Mouse (Mus musculus) heart, adult 2 months (tissue): Measurements from ENCODE around the gene Kitl. TPM values are rescaled to one million over a fixed set of nuclear protein-coding genes. Genes with fewer than 3 reads are reported as not detected.

ENCODE experiments used
- DNase-seq, 2 experiments: peaks; one replicate each; pipeline ENCODE4 v3.0.0; 2021
- H3K27ac ChIP-seq: fragments of 200-600 bp; 2 replicates; pipeline ENCODE4 v1.8.1; 2022
- H3K27me3 ChIP-seq: fragments of 200-500 bp; 2 replicates; pipeline ENCODE4 v1.6.1; 2012; ENCODE audit warnings: mild to moderate bottlenecking, low read length, inconsistent platforms, mixed read lengths; ENCODE audit not compliant: control insufficient read depth, insufficient read depth
- H3K36me3 ChIP-seq: fragments of 200-500 bp; 2 replicates; pipeline ENCODE4 v1.6.1; 2012; ENCODE audit warnings: low read length, inconsistent platforms; ENCODE audit not compliant: control insufficient read depth, insufficient read depth
- H3K4me1 ChIP-seq: fragments of 200-500 bp; 2 replicates; pipeline ENCODE4 v1.6.1; 2011; ENCODE audit warnings: low read length; ENCODE audit not compliant: control insufficient read depth, insufficient read depth
- H3K4me3 ChIP-seq: fragments of 200-600 bp; 2 replicates; pipeline ENCODE4 v1.8.1; 2022
- H3K79me2 ChIP-seq: fragments of 200-500 bp; replicated peaks from 2 replicates; pipeline ENCODE4 v1.6.1; 2012; ENCODE audit warnings: mild to moderate bottlenecking, inconsistent platforms, low read length, moderate library complexity, mixed read lengths; ENCODE audit not compliant: control insufficient read depth, insufficient read depth
- H3K9ac ChIP-seq: fragments of 200-500 bp; 2 replicates; pipeline ENCODE4 v1.6.1; 2012; ENCODE audit warnings: low read depth, mild to moderate bottlenecking, control low read depth, inconsistent platforms, low read length, mixed read lengths
- CTCF ChIP-seq: fragments of 200-600 bp; IDR thresholded peaks from 2 replicates; pipeline ENCODE4 v1.8.1; 2022; ENCODE audit warnings: antibody characterized with exemption, mild to moderate bottlenecking, moderate library complexity
- EP300 ChIP-seq: fragments of 200-500 bp; IDR thresholded peaks from 2 replicates; pipeline ENCODE4 v1.6.1; 2011; ENCODE audit warnings: low read depth, low read length, control low read depth; ENCODE audit not compliant: insufficient read depth
- POLR2A ChIP-seq: fragments of 200-500 bp; IDR thresholded peaks from 2 replicates; pipeline ENCODE4 v1.6.1; 2011; ENCODE audit warnings: mild to moderate bottlenecking, low read depth, low read length, control low read depth; ENCODE audit not compliant: insufficient read depth
- WGBS: fragments of 180-500 bp; shearing (Covaris S2); methylation state at CpG from one replicate; pipeline ENCODE4 v1.1.7; 2018; 5-methylcytosine and 5-hydroxymethylcytosine counted together
- intact Hi-C: fragments of 180-260 bp; cut with DNase I; formaldehyde crosslinking; loops from one replicate; pipeline ENCODE4 v1.15.1; 2025
- polyA plus RNA-seq: library from polyadenylated mRNA; depleted of rRNA; stranded (reverse); fragments of >200 nt; gene quantifications from 2 replicates; pipeline ENCODE4 v1.2.3, GENCODE M21; 2012
- total RNA-seq, 2 experiments: library from RNA; stranded (reverse); gene quantifications; 2 replicates each; pipeline ENCODE4 v1.2.3; 2021

Kitl gene
- total and polyA plus RNA-seq, 3 experiments: 21.6 to 62.5 (median 60.0) TPM

DNA sequence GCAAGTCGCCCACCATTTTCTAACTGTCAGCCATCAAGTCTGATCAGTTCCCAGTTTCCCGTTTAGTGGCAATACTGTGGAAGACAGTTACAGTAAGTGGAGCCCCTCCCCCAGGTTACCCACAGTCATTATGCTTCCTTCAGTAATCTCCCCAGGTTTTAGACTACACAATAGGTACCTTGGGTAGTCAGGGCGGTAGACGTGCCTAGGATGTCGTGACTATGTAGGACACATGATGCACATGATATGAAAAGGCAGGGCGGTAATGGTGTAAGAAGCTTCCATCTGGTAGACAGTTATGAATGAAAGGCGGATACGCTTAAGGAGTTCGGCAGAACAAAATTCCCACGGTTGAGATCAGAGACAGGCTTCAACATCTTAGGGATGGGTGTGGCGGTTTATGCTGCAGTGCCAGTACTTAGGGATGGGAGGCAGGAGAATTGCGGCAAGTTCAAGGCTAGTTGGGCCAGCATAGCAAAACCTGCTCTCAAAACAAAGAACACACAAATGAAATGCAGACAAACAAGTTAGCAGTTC is 15.6 kb downstream of the Kitl start:
- no peak for DNase-seq
- Histone ChIP-seq H3K4me3 (no peak overlapping the region), H3K79me2 (peaks cover 8% of the 10 kb centered on the region), H3K27ac (no peak overlapping the region), H3K4me1 (peaks cover 27% of the 10 kb centered on the region), H3K9ac (no peak overlapping the region), H3K36me3 (peaks cover 73% of the 10 kb centered on the region), H3K27me3 (no peaks in the 10 kb centered on the region)
- no peak for TF ChIP-seq CTCF
- TF ChIP-seq EP300: no peak
- no peak for TF ChIP-seq POLR2A
- WGBS: 51% methylated on average over 12 of the region's 12 CpGs
- intact Hi-C loops: no loop called here

DNA sequence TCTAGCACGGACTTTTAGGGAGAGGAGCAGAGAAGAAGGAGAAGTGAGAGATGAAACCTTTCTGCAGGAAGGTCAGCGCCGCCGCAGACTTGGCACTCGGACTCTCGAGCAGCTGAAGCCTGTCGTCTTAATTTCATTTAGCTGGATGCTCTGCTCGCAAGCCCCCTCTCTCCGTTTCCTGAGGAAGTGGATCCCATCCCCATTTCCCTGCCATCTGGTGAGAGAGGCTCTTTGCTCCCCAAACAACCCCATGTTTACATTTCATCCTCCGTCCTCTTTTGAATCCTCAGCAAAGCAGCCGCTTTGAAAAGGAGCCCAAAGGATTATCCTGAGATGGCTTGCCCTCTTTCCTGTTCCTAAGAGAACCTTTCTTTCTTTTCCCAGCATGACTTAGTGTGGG is 16.2 kb downstream of the Kitl start:
- H3K27me3 ChIP-seq: no peaks in the 10 kb centered on the region
- peak overlapping the region; percentile 30 for H3K9ac ChIP-seq
- no peak overlapping the region; the same call in 1 of the 2 replicates for H3K27ac ChIP-seq
- no peak overlapping the region; the same call in 1 of the 2 replicates for H3K4me3 ChIP-seq
- H3K79me2 ChIP-seq: peaks cover 8% of the 10 kb centered on the region
- TF ChIP-seq POLR2A (no peak), CTCF (no peak), EP300 (no peak)
- peaks cover 75% of the 10 kb centered on the region for H3K36me3 ChIP-seq
- intact Hi-C loops: no loop called here
- 23% methylated on average over 11 of the region's 11 CpGs for WGBS
- peak in 1 of 2 experiments; percentile 35 for DNase-seq
- H3K4me1 ChIP-seq: peaks cover 31% of the 10 kb centered on the region

DNA sequence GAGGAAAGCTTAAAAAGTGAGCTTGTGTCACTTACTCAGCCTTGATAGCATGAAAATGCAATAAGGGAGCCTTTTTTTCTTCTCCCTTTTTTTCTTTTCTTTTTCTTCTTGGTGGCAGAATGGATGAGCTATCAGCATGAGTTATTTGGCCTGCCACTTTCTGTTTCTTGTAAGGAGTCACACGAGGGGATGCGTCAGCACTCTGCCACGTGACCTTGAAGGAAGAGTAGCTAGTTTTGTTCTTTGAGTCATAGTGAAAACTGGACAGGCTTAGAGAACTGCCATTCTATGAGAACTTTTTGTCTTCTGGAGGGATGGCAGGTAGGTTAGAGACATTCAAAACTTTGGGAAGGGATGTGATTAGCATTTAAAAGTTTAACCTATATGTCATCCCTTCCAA is 17.1 kb downstream of the Kitl start:
- Histone ChIP-seq H3K27me3 (no peaks in the 10 kb centered on the region), H3K4me1 (peaks cover 30% of the 10 kb centered on the region), H3K27ac (no peak overlapping the region), H3K9ac (no peak overlapping the region), H3K36me3 (peaks cover 72% of the 10 kb centered on the region), H3K4me3 (no peak overlapping the region), H3K79me2 (peaks cover 8% of the 10 kb centered on the region)
- no peak for DNase-seq
- WGBS: 38% methylated on average over 3 of the region's 3 CpGs
- intact Hi-C loops: no loop called here
- TF ChIP-seq EP300 (no peak), CTCF (no peak), POLR2A (no peak)

DNA sequence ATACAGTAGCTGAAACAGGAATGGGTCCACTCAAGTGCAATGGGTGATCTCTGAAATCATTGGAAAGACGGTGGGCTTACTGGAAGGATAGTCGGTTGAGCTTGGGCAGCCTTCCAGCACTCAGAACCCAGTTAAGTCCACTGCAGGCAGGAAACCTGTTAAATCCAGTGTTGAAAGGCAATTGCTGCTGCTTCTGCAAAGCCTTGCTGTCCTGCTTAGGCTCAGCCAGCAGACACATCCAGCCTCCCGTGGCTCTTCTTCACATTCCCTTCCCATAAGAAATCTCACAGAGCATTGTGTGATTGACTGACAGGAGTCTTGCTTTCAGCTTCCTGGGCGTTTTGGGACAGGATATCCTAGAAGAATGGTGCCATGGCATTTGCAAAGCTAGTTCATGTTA is 20.6 kb downstream of the Kitl start:
- peak in 1 of 2 experiments; percentile 17 for DNase-seq
- Histone ChIP-seq H3K27me3 (no peaks in the 10 kb centered on the region), H3K4me3 (no peak overlapping the region), H3K4me1 (peaks cover 28% of the 10 kb centered on the region), H3K79me2 (peaks cover 8% of the 10 kb centered on the region), H3K27ac (peak overlapping the region; percentile 29; the same call in 1 of the 2 replicates), H3K9ac (no peak overlapping the region), H3K36me3 (peaks cover 68% of the 10 kb centered on the region)
- intact Hi-C loops: no loop called here
- TF ChIP-seq EP300: no peak
- TF ChIP-seq CTCF: no peak
- TF ChIP-seq POLR2A: no peak
- WGBS: 39% methylated on average over 4 of the region's 4 CpGs

DNA sequence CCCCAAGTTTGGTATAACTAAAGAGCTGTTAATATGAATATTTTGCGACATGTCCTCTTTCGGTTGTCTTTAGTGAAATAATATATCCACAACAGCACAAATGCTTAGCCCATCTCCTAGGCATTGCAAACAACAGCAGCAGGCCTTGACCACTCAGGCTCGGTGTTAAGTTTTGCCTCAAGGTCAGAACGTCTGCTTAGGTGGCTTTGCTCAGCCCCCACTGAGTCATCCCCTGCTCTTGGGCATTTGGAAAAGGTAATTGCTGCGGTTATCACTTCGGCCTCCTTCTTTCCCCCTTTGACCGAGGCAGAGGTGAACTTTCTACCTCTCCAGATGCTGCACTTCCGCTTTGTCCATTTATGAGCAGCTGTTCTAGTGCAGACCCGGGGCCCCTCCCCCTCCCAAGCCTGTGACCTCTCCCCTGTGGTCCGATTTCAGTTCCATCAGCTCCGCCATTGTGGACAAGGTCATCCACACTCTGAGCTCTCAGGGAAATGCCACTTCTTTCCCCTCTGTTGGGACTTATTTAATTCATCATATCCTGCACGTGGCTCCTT is 23.0 kb downstream of the Kitl start:
- peaks cover 16% of the 10 kb centered on the region for H3K4me1 ChIP-seq
- H3K79me2 ChIP-seq: peaks cover 8% of the 10 kb centered on the region
- no peak overlapping the region for H3K9ac ChIP-seq
- TF ChIP-seq CTCF: no peak
- TF ChIP-seq EP300: no peak
- no peak for TF ChIP-seq POLR2A
- intact Hi-C loops: no loop called here
- H3K27ac ChIP-seq: no peak overlapping the region
- WGBS: 64% methylated on average over 12 of the region's 12 CpGs
- H3K36me3 ChIP-seq: peaks cover 60% of the 10 kb centered on the region
- no peak overlapping the region for H3K4me3 ChIP-seq
- H3K27me3 ChIP-seq: no peaks in the 10 kb centered on the region
- DNase-seq: no peak

DNA sequence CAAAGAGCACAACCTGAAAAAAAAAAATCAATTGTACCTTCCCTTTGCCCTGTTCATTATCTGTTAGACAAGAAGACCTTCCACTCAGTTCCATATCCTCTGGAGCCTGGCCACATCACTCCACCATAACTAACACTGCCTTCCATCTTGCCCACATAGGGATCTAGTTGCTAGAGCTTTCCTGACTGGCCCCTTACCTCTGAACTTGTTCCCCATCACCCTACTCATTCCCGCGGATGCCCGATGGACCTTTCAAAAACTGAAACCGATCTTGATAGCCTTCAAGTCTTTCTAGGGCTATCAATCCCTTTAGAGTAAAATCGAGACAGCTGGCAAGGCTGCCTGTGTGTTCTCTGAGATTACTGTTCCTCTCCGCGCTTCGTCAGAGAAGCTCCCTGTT is 23.6 kb downstream of the Kitl start:
- 70% methylated on average over 8 of the region's 8 CpGs for WGBS
- H3K27me3 ChIP-seq: no peaks in the 10 kb centered on the region
- H3K9ac ChIP-seq: no peak overlapping the region
- peaks cover 8% of the 10 kb centered on the region for H3K79me2 ChIP-seq
- DNase-seq: no peak
- no peak overlapping the region for H3K27ac ChIP-seq
- peaks cover 62% of the 10 kb centered on the region for H3K36me3 ChIP-seq
- no peak overlapping the region for H3K4me3 ChIP-seq
- TF ChIP-seq EP300: no peak
- intact Hi-C loops: no loop called here
- peaks cover 16% of the 10 kb centered on the region for H3K4me1 ChIP-seq
